In the genomic region with DNA sequence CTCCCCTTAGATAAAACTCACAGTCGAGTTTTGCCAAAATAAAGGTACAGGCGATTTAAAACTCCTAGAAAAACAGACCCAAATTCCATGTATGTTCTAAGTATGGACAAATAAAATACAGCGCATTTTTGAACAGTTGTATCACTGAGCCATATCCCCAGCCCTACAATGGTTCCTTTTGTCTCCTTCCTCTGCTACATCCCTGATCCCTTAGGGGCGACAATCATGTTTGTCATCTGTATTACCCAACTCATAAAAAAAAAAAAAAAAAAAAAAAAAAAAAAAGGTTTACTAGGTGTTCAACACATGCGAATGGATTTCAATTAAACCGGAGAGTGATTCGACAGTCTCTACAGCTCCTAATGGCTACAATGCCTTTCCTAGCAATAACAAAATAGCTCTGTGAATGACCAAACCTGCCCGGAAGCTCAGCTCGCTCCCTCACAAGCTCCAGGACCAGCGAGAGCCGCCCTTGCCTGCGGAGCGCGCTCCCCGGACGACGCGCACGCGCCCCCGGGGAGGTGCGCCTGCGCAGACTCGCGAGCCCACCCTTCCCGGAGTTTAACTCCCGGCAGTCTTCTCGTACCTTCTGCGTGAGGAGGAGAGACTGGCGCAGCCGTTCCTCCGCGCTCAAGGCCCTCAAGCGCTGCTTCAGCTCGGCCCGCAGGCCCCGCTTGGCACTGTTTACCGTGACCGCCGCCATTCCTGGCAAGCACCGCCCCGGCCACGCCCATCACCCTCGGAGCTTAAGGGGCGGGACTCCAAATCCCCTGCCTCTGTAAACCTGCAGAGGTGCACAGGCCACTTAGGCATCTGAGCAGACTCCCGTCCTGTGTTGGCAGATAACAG, we compare ENCODE assay signal across 1 mouse cellular context.
TF ChIP-seq lines count a peak whose summit lies in the region.

No protein-coding gene starts in this region.

TF ChIP-seq in ES-E14, 5 proteins besides CTCF, POLR2A, EP300 and RAD21:
- peak; percentile 71 for TF ChIP-seq ZNF384 (IDR thresholded peaks at IDR 0.05; ENCODE audit: low read depth, low read length)
